Mouse (Mus musculus) small intestine, adult 2 months (tissue): Measurements from ENCODE around the gene Ift80.

ENCODE experiments used
- CTCF ChIP-seq: fragments of 200-500 bp; IDR thresholded peaks from 2 replicates; pipeline ENCODE4 v1.5.1; 2012; ENCODE audit warnings: low read depth, mild to moderate bottlenecking, control low read depth, inconsistent platforms, low read length, moderate library complexity, mixed read lengths; ENCODE audit not compliant: insufficient replicate concordance, insufficient read length; ENCODE audit errors: extremely low read depth
- POLR2A ChIP-seq: fragments of 200-500 bp; IDR thresholded peaks from 2 replicates; pipeline ENCODE4 v1.6.1; 2012; ENCODE audit warnings: low read depth, mild to moderate bottlenecking, control low read depth, inconsistent platforms, low read length, moderate library complexity

GRCm38 (mm10) chr3:69006246-69006760 lies 1.9 kb upstream of the Ift80 start:
- TF ChIP-seq CTCF = no peak
- no peak for TF ChIP-seq POLR2A
